Comparison of ENCODE assay signal across 8 mouse cellular contexts in genomic region chr2:151536618-151536974, GRCm38 (mm10). TPM values are rescaled to one million over a fixed set of nuclear protein-coding genes. Genes with fewer than 3 reads are reported as not detected.
A peak's percentile ranks its signal among the peaks of the same experiment; 100 is the strongest.
DNase-seq lines count a peak whose midpoint lies in the region; ATAC-seq and TF ChIP-seq lines count a peak whose summit lies in the region.

No protein-coding gene starts in this region.

- TF ChIP-seq EP300 in MEL (IDR thresholded peaks at IDR 0.05; ENCODE audit: low read depth in 1 of 2, low read length in 2 of 2), result peak; percentile 60 to 61; a peak in 2 of 4 replicates

- no peaks in the 10 kb centered on the region for H3K27me3 ChIP-seq in hindbrain, postnatal 0 days (ENCODE audit: insufficient read depth, low read length)
- no peaks in the 10 kb centered on the region for H3K27me3 ChIP-seq in hindbrain, embryonic 12.5 days
- H3K27me3 ChIP-seq in MEL (ENCODE audit: control insufficient read depth in 1 of 2, insufficient read depth in 2 of 2, low read length in 2 of 2), result no peaks in the 10 kb centered on the region
- no peaks in the 10 kb centered on the region for H3K27me3 ChIP-seq in kidney, postnatal 0 days (ENCODE audit: insufficient read depth, low read length)
- H3K27me3 ChIP-seq in forebrain, embryonic 11.5 days (ENCODE audit: control insufficient read depth, insufficient read depth, low read length), result no peaks in the 10 kb centered on the region

- H3K4me3 ChIP-seq in hindbrain, postnatal 0 days (ENCODE audit: low read length), result no peak overlapping the region
- no peak overlapping the region for H3K4me3 ChIP-seq in hindbrain, embryonic 12.5 days
- H3K4me3 ChIP-seq in MEL (ENCODE audit: control insufficient read depth in 1 of 2, insufficient read depth in 1 of 2, low read depth in 2 of 2, low read length in 2 of 2), result no peak overlapping the region
- H3K4me3 ChIP-seq in kidney, postnatal 0 days (replicated peaks; ENCODE audit: low read depth, low read length), result no peak overlapping the region
- no peak overlapping the region for H3K4me3 ChIP-seq in macrophage (ENCODE audit: inconsistent target)
- no peak overlapping the region for H3K4me3 ChIP-seq in forebrain, embryonic 11.5 days (ENCODE audit: low read depth, low read length)

- H3K4me2 ChIP-seq in hindbrain, postnatal 0 days (ENCODE audit: low read depth, low read length), result no peak overlapping the region
- no peak overlapping the region for H3K4me2 ChIP-seq in hindbrain, embryonic 12.5 days (replicated peaks)
- peak overlapping the region; percentile 15; the same call in 1 of the 2 replicates for H3K4me2 ChIP-seq in kidney, postnatal 0 days (ENCODE audit: low read length)
- no peak overlapping the region for H3K4me2 ChIP-seq in forebrain, embryonic 11.5 days (ENCODE audit: low read depth, low read length, severe bottlenecking)

- H3K9ac ChIP-seq in hindbrain, postnatal 0 days (replicated peaks; ENCODE audit: low read length), result no peak overlapping the region
- no peak overlapping the region for H3K9ac ChIP-seq in hindbrain, embryonic 12.5 days
- no peak overlapping the region for H3K9ac ChIP-seq in MEL (ENCODE audit: control insufficient read depth, low read depth, low read length, poor library complexity, severe bottlenecking)
- H3K9ac ChIP-seq in kidney, postnatal 0 days (ENCODE audit: low read depth, low read length), result no peak overlapping the region
- no peak overlapping the region for H3K9ac ChIP-seq in forebrain, embryonic 11.5 days (ENCODE audit: low read length)

- no peak for ATAC-seq in hindbrain, postnatal 0 days
- no peak for ATAC-seq in hindbrain, embryonic 12.5 days (ENCODE audit: low FRiP score)
- peak; percentile 37; the same call in 1 of the 2 replicates for ATAC-seq in kidney, postnatal 0 days (replicated peaks; ENCODE audit: low FRiP score, low read depth)
- no peak; the same call in 1 of the 2 replicates for ATAC-seq in forebrain, embryonic 11.5 days (replicated peaks; ENCODE audit: low FRiP score)

- no peak for TF ChIP-seq POLR2A in MEL (IDR thresholded peaks at IDR 0.05; ENCODE audit: control insufficient read depth in 1 of 2, insufficient read depth in 1 of 2, low read depth in 1 of 2, low read length in 2 of 2, poor library complexity in 1 of 2)

- no peaks in the 10 kb centered on the region for H3K79me2 ChIP-seq in MEL (ENCODE audit: control insufficient read depth, insufficient read depth, low read length, poor library complexity)
- H3K79me2 ChIP-seq in macrophage (ENCODE audit: inconsistent target), result no peaks in the 10 kb centered on the region

- H3K36me3 ChIP-seq in hindbrain, postnatal 0 days (ENCODE audit: insufficient read depth, low read length), result no peaks in the 10 kb centered on the region
- H3K36me3 ChIP-seq in hindbrain, embryonic 12.5 days, result no peaks in the 10 kb centered on the region
- H3K36me3 ChIP-seq in MEL (ENCODE audit: control insufficient read depth in 1 of 2, insufficient read depth in 2 of 2, low read length in 2 of 2), result peaks cover 0 to 26% of the 10 kb centered on the region in 2 experiments; a peak in 2 of 4 replicates
- H3K36me3 ChIP-seq in kidney, postnatal 0 days (ENCODE audit: insufficient read depth, low read length), result no peaks in the 10 kb centered on the region
- no peaks in the 10 kb centered on the region for H3K36me3 ChIP-seq in macrophage (ENCODE audit: inconsistent target)
- H3K36me3 ChIP-seq in forebrain, embryonic 11.5 days (ENCODE audit: control insufficient read depth, insufficient read depth, low read length), result no peaks in the 10 kb centered on the region

- no peak for TF ChIP-seq CTCF in hindbrain, postnatal 0 days (IDR thresholded peaks at IDR 0.05; ENCODE audit: low read depth)
- TF ChIP-seq CTCF in MEL (IDR thresholded peaks at IDR 0.05 in 2 of 3, conservative IDR thresholded peaks at IDR 0.05 in 1 of 3; ENCODE audit: control insufficient read depth in 1 of 3, insufficient read depth in 1 of 3, low read depth in 2 of 3, low read length in 3 of 3, poor library complexity in 1 of 3, severe bottlenecking in 1 of 3), result no peak
- TF ChIP-seq CTCF in kidney, postnatal 0 days (IDR thresholded peaks at IDR 0.05; ENCODE audit: low read depth), result no peak

- peak; percentile 37 for DNase-seq in hindbrain, postnatal 0 days (ENCODE audit: low spot score)
- peak; percentile 93 for DNase-seq in MEL (ENCODE audit: low read depth, low spot score)
- DNase-seq in c-Kit-positive CD71-negative TER-119-negative erythroid progenitor cells, embryonic 14.5 days (ENCODE audit: low read depth), result peak; percentile 69
- DNase-seq in kidney, postnatal 0 days (ENCODE audit: low spot score), result peak; percentile 87
- no peak for DNase-seq in retina, embryonic 14.5 days (ENCODE audit: low spot score)
- DNase-seq in forebrain, embryonic 11.5 days (ENCODE audit: low spot score), result no peak

- WGBS in hindbrain, postnatal 0 days, result 50% methylated on average over 5 of the region's 5 CpGs
- 72% methylated on average over 5 of the region's 5 CpGs for WGBS in hindbrain, embryonic 12.5 days
- 32% methylated on average over 5 of the region's 5 CpGs for WGBS in kidney, postnatal 0 days
- 0% methylated on average over 5 of the region's 5 CpGs for WGBS in macrophage (ENCODE audit: missing documents)
- 84% methylated on average over 5 of the region's 5 CpGs for WGBS in forebrain, embryonic 11.5 days

- no peaks in the 10 kb centered on the region for H3K9me3 ChIP-seq in hindbrain, postnatal 0 days (ENCODE audit: low read length)
- no peaks in the 10 kb centered on the region for H3K9me3 ChIP-seq in hindbrain, embryonic 12.5 days (replicated peaks)
- H3K9me3 ChIP-seq in MEL (replicated peaks; ENCODE audit: insufficient read depth, low read length), result no peaks in the 10 kb centered on the region
- H3K9me3 ChIP-seq in kidney, postnatal 0 days (replicated peaks; ENCODE audit: low read length), result no peaks in the 10 kb centered on the region
- no peaks in the 10 kb centered on the region for H3K9me3 ChIP-seq in forebrain, embryonic 11.5 days (ENCODE audit: control insufficient read depth, low read length)

- H3K27ac ChIP-seq in hindbrain, postnatal 0 days, result 0 out of 2 replicates have a peak overlapping the region, but pooled peaks have one; percentile 45
- no peak overlapping the region for H3K27ac ChIP-seq in hindbrain, embryonic 12.5 days
- H3K27ac ChIP-seq in MEL (ENCODE audit: control insufficient read depth, low read depth, low read length), result peak overlapping the region; percentile 40
- H3K27ac ChIP-seq in kidney, postnatal 0 days, result peak overlapping the region; percentile 81
- peak overlapping the region; percentile 89 for H3K27ac ChIP-seq in macrophage
- H3K27ac ChIP-seq in forebrain, embryonic 11.5 days (ENCODE audit: low read depth, low read length), result no peak overlapping the region

- no peak for TF ChIP-seq RAD21 in MEL (IDR thresholded peaks at IDR 0.05; ENCODE audit: low read depth, low read length)

- peaks cover 3% of the 10 kb centered on the region; the same call in 1 of the 2 replicates for H3K4me1 ChIP-seq in hindbrain, postnatal 0 days (ENCODE audit: insufficient read depth, low read length)
- peaks cover 8% of the 10 kb centered on the region for H3K4me1 ChIP-seq in hindbrain, embryonic 12.5 days
- peaks cover 0 to 39% of the 10 kb centered on the region in 2 experiments; a peak in 3 of 4 replicates for H3K4me1 ChIP-seq in MEL (ENCODE audit: control insufficient read depth in 1 of 2, insufficient read depth in 2 of 2, low read length in 2 of 2)
- H3K4me1 ChIP-seq in kidney, postnatal 0 days (replicated peaks; ENCODE audit: insufficient read depth, low read length), result peaks cover 6% of the 10 kb centered on the region
- no peaks in the 10 kb centered on the region for H3K4me1 ChIP-seq in forebrain, embryonic 11.5 days (replicated peaks; ENCODE audit: control insufficient read depth, insufficient read depth, low read length)

RNA-seq across cellular contexts. Expression of gene Fkbp1a, which starts 5.7 kb away (rescaled TPM):
- total RNA-seq in hindbrain, postnatal 0 days (2014; rRNA removed), result 64.5 and 72.1 TPM in 2 replicates
- polyA plus RNA-seq in hindbrain, postnatal 0 days (2015; fragmentation: Nextera tagmentation; extraction: Ambion mirVana), result 624 and 631 TPM in 2 replicates
- 534 and 556 TPM in 2 replicates for polyA plus RNA-seq in hindbrain, embryonic 12.5 days (2016; fragmentation: Nextera tagmentation; extraction: Ambion mirVana)
- total RNA-seq in MEL (2012; rRNA removed), result 26.2 and 33.0 TPM in 2 replicates
- 1,000 to 10,000 TPM in 1 of 2 experiments, 100 to 1,000 TPM in 1; 304 to 1,080 TPM for polyA plus RNA-seq in MEL (2012; ENCODE audit: insufficient read depth in 1 of 2, insufficient read length in 2 of 2, low read depth in 1 of 2, low replicate concordance in 2 of 2, missing spikeins in 1 of 2)
- 534 and 595 TPM in 2 replicates for polyA plus RNA-seq in kidney, postnatal 0 days (2015; fragmentation: Nextera tagmentation; extraction: Ambion mirVana)
- 100 to 1,000 TPM in 1 of 26 experiments, 10 to 100 TPM in 25; 16.2 to 117 (median 43.1) TPM for total RNA-seq in macrophage (2018; cell fraction: chromatin; rRNA removed)
- total RNA-seq in macrophage (2018; cell fraction: cytosol; rRNA removed), result 100 to 1,000 TPM in 22 of 26 experiments, 10 to 100 TPM in 4; 80.0 to 191 (median 136) TPM
- 100 to 1,000 TPM in 4 of 26 experiments, 10 to 100 TPM in 22; 31.6 to 143 (median 62.3) TPM for total RNA-seq in macrophage (2018; cell fraction: nucleus; rRNA removed)
- 135 to 176 TPM (median 151 TPM) in 3 replicates for polyA plus RNA-seq in macrophage (2018)
- polyA plus RNA-seq in forebrain, embryonic 11.5 days (2014; fragmentation: Nextera tagmentation; extraction: Ambion mirVana), result 562 and 601 TPM in 2 replicates

RNA-seq across cellular contexts. Expression of gene Sdcbp2, which starts 35.8 kb away (rescaled TPM):
- 0.42 and 0.72 TPM in 2 replicates for total RNA-seq in hindbrain, postnatal 0 days (2014; rRNA removed)
- 1.3 and 1.4 TPM in 2 replicates for polyA plus RNA-seq in hindbrain, postnatal 0 days (2015; fragmentation: Nextera tagmentation; extraction: Ambion mirVana)
- 0.22 and 0.50 TPM in 2 replicates for polyA plus RNA-seq in hindbrain, embryonic 12.5 days (2016; fragmentation: Nextera tagmentation; extraction: Ambion mirVana)
- not detected in 2 replicates for total RNA-seq in MEL (2012; rRNA removed)
- polyA plus RNA-seq in MEL (2012; ENCODE audit: insufficient read depth in 1 of 2, insufficient read length in 2 of 2, low read depth in 1 of 2, low replicate concordance in 2 of 2, missing spikeins in 1 of 2) (under 1 TPM in 1 of 2 experiments, not detected in 1; 0.25 TPM), macrophage (2018) (0.25 TPM in 1 of 3 replicates, not detected in the others)
- polyA plus RNA-seq in kidney, postnatal 0 days (2015; fragmentation: Nextera tagmentation; extraction: Ambion mirVana), result 1.9 and 2.0 TPM in 2 replicates
- 1 to 10 TPM in 4 of 26 experiments, under 1 TPM in 10, not detected in 12; 0.53 to 1.4 (median 0.68) TPM for total RNA-seq in macrophage (2018; cell fraction: chromatin; rRNA removed)
- total RNA-seq in macrophage (2018; cell fraction: cytosol; rRNA removed), result under 1 TPM in 9 of 26 experiments, not detected in 17; 0.07 to 0.19 (median 0.14) TPM
- 1 to 10 TPM in 2 of 26 experiments, under 1 TPM in 13, not detected in 11; 0.37 to 1.5 (median 0.61) TPM for total RNA-seq in macrophage (2018; cell fraction: nucleus; rRNA removed)
- polyA plus RNA-seq in forebrain, embryonic 11.5 days (2014; fragmentation: Nextera tagmentation; extraction: Ambion mirVana), result 0.44 and 0.83 TPM in 2 replicates

RNA-seq across cellular contexts. Expression of gene Nsfl1c, which starts 42.6 kb away (rescaled TPM):
- total RNA-seq in hindbrain, postnatal 0 days (2014; rRNA removed), result 87.3 and 115 TPM in 2 replicates
- 233 and 237 TPM in 2 replicates for polyA plus RNA-seq in hindbrain, postnatal 0 days (2015; fragmentation: Nextera tagmentation; extraction: Ambion mirVana)
- polyA plus RNA-seq in hindbrain, embryonic 12.5 days (2016; fragmentation: Nextera tagmentation; extraction: Ambion mirVana), result 258 and 282 TPM in 2 replicates
- total RNA-seq in MEL (2012; rRNA removed), result 182 and 199 TPM in 2 replicates
- polyA plus RNA-seq in MEL (2012; ENCODE audit: insufficient read depth in 1 of 2, insufficient read length in 2 of 2, low read depth in 1 of 2, low replicate concordance in 2 of 2, missing spikeins in 1 of 2) (100 to 1,000 TPM; 260 to 394 TPM), macrophage (2018) (55.7 to 112 TPM (median 97.3 TPM) in 3 replicates)
- 179 and 190 TPM in 2 replicates for polyA plus RNA-seq in kidney, postnatal 0 days (2015; fragmentation: Nextera tagmentation; extraction: Ambion mirVana)
- total RNA-seq in macrophage (2018; cell fraction: chromatin; rRNA removed), result 100 to 1,000 TPM in 23 of 26 experiments, 10 to 100 TPM in 3; 95.0 to 163 (median 138) TPM
- total RNA-seq in macrophage (2018; cell fraction: cytosol; rRNA removed), result 10 to 100 TPM; 48.5 to 86.7 (median 66.3) TPM
- 100 to 1,000 TPM in 1 of 26 experiments, 10 to 100 TPM in 25; 61.4 to 128 (median 80.4) TPM for total RNA-seq in macrophage (2018; cell fraction: nucleus; rRNA removed)
- 282 and 286 TPM in 2 replicates for polyA plus RNA-seq in forebrain, embryonic 11.5 days (2014; fragmentation: Nextera tagmentation; extraction: Ambion mirVana)

Comparison
In these comparisons a context has a peak if more than half of its experiments do, and no peak if none do; other contexts are left out.
1. H3K27ac ChIP-seq: peak in hindbrain, postnatal 0 days (single experiment), MEL (single experiment), kidney, postnatal 0 days (single experiment) and macrophage (single experiment); none in hindbrain, embryonic 12.5 days (single experiment) and forebrain, embryonic 11.5 days (single experiment).
2. DNase-seq: peak in hindbrain, postnatal 0 days (single experiment), MEL (single experiment), c-Kit-positive CD71-negative TER-119-negative erythroid progenitor cells, embryonic 14.5 days (single experiment) and kidney, postnatal 0 days (single experiment); none in retina, embryonic 14.5 days (single experiment) and forebrain, embryonic 11.5 days (single experiment).